Mouse (Mus musculus): ENCODE results near the gene Gm42957.

DNA sequence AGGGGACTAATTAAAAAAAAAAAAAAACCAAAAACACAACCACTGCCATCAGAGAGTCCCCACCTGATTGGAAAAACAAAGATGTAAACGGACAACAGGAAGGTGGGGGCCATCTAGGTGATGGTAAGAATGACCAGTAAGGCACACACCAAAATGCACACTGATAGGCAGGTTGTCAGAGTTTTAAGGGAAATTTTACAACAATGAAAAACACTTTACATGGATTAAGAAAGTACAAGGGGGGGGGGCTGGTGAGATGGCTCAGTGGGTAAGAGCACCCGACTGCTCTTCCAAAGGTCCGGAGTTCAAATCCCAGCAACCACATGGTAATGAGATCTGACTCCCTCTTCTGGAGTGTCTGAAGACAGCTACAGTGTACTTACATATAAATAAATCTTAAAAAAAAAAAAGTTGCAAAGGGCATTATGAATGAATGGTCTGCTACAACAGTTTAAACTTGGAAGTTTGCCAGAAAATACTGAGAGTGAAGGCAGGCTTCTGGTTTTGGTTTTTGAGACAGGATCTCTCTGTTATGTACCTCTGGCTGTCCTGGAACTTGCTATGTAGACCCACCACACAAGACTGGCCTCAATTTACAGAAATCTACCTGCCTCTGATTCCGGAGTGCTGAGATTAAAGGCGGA lies 33.3 kb downstream of the Gm42957 start:
- TF ChIP-seq CTCF (IDR thresholded peaks at IDR 0.05; ENCODE audit: extremely low read depth, insufficient read depth, low read length) (no peak), POLR2A (IDR thresholded peaks at IDR 0.05; ENCODE audit: extremely low read depth, insufficient read depth, low read length) (no peak)
